Mouse (Mus musculus) kidney, embryonic 16.5 days (tissue): ENCODE measurements around the gene Ilf2. TPM values are rescaled to one million over a fixed set of nuclear protein-coding genes. Genes with fewer than 3 reads are reported as not detected.

Source experiments
- ATAC-seq: fragments of 200-750 bp; cut with Nextera tagmentation; 2 replicates; pipeline ENCODE4 v1.8.0; 2017; ENCODE audit warnings: moderate TSS enrichment; ENCODE audit not compliant: low FRiP score, low TSS enrichment
- H3K27ac ChIP-seq: fragments of 300-500 bp; sonication (generic); 2 replicates; pipeline ENCODE4 v1.5.1; 2014; ENCODE audit warnings: low read length
- H3K27me3 ChIP-seq: fragments of 300-500 bp; sonication (generic); 2 replicates; pipeline ENCODE4 v1.6.1; 2014; ENCODE audit warnings: low read length, control low read depth, mixed read lengths; ENCODE audit not compliant: insufficient read depth
- H3K36me3 ChIP-seq: fragments of 300-500 bp; sonication (generic); 2 replicates; pipeline ENCODE4 v1.6.1; 2014; ENCODE audit warnings: low read length, control low read depth, mixed read lengths; ENCODE audit not compliant: insufficient read depth
- H3K4me1 ChIP-seq: fragments of 300-500 bp; sonication (generic); 2 replicates; pipeline ENCODE4 v1.6.1; 2014; ENCODE audit warnings: low read length, control low read depth, mixed read lengths; ENCODE audit not compliant: insufficient read depth
- H3K4me2 ChIP-seq: fragments of 300-500 bp; sonication (generic); replicated peaks from 2 replicates; pipeline ENCODE4 v1.6.1; 2014; ENCODE audit warnings: low read depth, low read length
- H3K4me3 ChIP-seq: fragments of 300-500 bp; sonication (generic); 2 replicates; pipeline ENCODE4 v1.5.1; 2014; ENCODE audit warnings: mild to moderate bottlenecking, low read length
- H3K9ac ChIP-seq: fragments of 300-500 bp; sonication (generic); replicated peaks from 2 replicates; pipeline ENCODE4 v1.6.1; 2014; ENCODE audit warnings: low read length
- H3K9me3 ChIP-seq: fragments of 300-500 bp; sonication (generic); 2 replicates; pipeline ENCODE4 v1.6.1; 2016; ENCODE audit warnings: low read length, control low read depth
- WGBS: fragments of 180-500 bp; shearing (Covaris S2); extraction: QIAGEN DNeasy Blood & Tissue Kit; methylation state at CpG from one replicate; pipeline ENCODE4 v1.1.7; 2014; 5-methylcytosine and 5-hydroxymethylcytosine counted together
- polyA plus RNA-seq: library from polyadenylated mRNA; unstranded; fragments of >200 nt; fragmentation: Nextera tagmentation; extraction: Ambion mirVana; gene quantifications from 2 replicates; pipeline ENCODE4 v1.2.1, GENCODE M21; 2015

The Ilf2 gene
- polyA plus RNA-seq, 1 experiment from 2014 or later = 219 TPM

DNA sequence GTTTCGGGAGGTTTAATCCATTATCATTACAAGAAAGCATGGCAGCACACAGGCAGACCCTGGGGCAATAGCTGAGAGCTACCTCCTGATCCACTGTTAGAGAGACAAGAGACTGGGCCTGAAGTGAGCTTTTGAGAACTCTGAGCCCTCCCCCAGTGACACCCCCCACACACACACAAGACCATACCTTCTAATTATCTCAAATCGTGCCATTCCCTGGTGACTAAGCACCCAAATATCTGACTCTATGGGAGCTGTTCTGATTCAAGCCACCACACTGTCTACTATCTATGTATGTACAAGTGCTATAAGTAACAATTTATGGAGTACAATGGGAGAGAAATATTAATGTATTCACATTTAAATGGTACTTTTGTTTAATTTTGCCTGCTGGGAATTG is 35.2 kb upstream of the Ilf2 start:
- Histone ChIP-seq H3K4me3 (no peak overlapping the region), H3K4me1 (peaks cover 4% of the 10 kb centered on the region), H3K27ac (no peak overlapping the region), H3K9me3 (no peaks in the 10 kb centered on the region), H3K9ac (no peak overlapping the region), H3K27me3 (no peaks in the 10 kb centered on the region), H3K36me3 (no peaks in the 10 kb centered on the region), H3K4me2 (no peak overlapping the region)
- 83% methylated on average over 2 of the region's 2 CpGs for WGBS
- ATAC-seq = no peak

DNA sequence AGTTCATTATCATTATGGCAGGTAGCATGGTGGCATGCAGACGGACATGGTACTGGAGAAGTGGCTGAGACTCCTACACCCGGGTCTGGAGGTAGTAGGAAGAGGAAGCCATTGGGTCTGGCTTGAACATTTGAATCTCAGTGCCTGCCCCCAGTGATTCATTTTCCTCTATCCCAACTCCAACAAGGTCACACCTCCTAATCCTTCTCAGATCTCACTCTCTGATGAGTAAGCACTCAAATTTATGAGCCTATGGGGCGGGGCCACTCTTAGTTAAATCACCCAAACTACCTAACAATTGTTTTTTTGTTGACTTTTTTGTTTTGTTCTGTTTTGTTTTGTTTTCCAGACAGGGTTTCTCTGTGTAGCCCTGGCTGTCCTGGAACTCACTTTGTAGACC is 31.9 kb upstream of the Ilf2 start:
- 91% methylated on average over 3 of the region's 3 CpGs for WGBS
- no peaks in the 10 kb centered on the region for H3K36me3 ChIP-seq

DNA sequence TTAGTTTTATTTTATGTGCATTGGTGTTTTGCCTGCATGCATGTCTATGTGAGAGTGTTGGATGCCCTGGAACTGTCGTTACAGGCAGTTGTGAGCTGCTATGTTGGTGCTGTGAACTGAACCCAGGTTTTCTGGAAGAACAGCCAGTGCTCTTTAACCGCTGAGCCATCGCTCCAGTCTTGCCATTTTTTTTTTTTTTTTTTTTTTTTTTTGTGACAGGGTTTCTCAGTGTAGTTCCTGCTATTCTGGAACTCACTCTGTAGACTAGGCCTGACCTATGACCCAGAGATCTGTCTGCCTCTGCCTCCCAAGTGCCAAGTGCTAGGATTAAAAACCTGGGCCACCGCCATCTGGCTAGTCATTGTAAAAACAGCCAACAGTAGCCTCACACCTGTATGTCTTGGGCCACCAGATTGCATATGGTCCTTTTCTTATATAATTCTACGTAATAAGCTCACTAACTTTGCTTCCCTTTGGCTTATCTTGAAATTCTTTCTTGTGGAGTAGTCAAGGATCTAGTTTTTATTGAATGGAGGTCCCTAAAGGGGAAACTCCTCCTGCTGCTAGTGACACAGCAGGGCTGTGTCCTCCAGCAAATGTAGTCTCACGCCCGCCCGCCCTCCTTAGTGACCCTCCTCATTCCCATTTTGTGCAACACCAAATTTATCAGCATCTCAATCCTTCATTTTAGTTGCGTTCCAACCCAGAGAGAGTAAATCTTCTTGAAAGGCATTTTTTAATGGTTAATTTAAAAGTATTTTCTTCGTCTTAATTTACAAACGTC is 30.3 kb upstream of the Ilf2 start:
- no peaks in the 10 kb centered on the region for H3K36me3 ChIP-seq
- no peaks in the 10 kb centered on the region for H3K27me3 ChIP-seq
- H3K4me2 ChIP-seq = peak overlapping the region; percentile 49
- H3K4me3 ChIP-seq = peak overlapping the region; percentile 27; the same call in 1 of the 2 replicates
- no peak for ATAC-seq
- no peaks in the 10 kb centered on the region for H3K9me3 ChIP-seq
- H3K9ac ChIP-seq = no peak overlapping the region
- 59% methylated on average over 11 of the region's 11 CpGs for WGBS
- H3K27ac ChIP-seq = peak overlapping the region; percentile 96
- H3K4me1 ChIP-seq = peaks cover 18% of the 10 kb centered on the region

More for the DNA sequence above, 31.9 kb upstream of the Ilf2 start:
- Histone ChIP-seq H3K9ac (no peak overlapping the region), H3K4me2 (no peak overlapping the region), H3K27ac (no peak overlapping the region), H3K4me3 (no peak overlapping the region), H3K4me1 (peaks cover 18% of the 10 kb centered on the region), H3K9me3 (no peaks in the 10 kb centered on the region), H3K27me3 (no peaks in the 10 kb centered on the region)
- ATAC-seq = no peak

- peak; percentile 96 for ATAC-seq
- peak overlapping the region; percentile 49 for H3K4me2 ChIP-seq
- H3K9ac ChIP-seq = peak overlapping the region; percentile 58
- under 1% methylated on average over 17 of the region's 17 CpGs for WGBS
- H3K9me3 ChIP-seq = no peaks in the 10 kb centered on the region
- no peaks in the 10 kb centered on the region for H3K27me3 ChIP-seq
- H3K36me3 ChIP-seq = no peaks in the 10 kb centered on the region
- H3K4me1 ChIP-seq = peaks cover 20% of the 10 kb centered on the region
- H3K27ac ChIP-seq = peak overlapping the region; percentile 96
- H3K4me3 ChIP-seq = peak overlapping the region; percentile 27
Measured at GRCm38 (mm10) chr3:90446389-90447122, 29.4 kb upstream of the Ilf2 start.

DNA sequence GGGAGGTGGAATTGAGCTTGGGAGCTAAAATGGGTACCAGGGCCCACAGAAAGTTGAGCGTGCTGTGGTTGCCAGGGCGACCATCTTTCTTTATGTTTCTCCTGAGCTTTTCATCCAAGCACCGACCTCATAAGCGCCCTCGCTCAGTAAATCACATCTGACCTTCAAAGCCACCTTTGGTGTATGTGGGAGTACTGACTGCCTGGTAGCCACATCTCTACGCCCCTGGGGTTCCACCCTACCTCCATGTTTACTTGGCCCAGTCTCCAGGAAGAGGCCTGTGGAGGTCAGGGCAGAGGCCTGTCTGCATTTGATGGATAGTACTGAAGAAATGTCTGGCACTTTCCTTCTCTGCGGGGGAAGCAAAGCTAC is 28.8 kb upstream of the Ilf2 start:
- ATAC-seq = peak; percentile 52
- Histone ChIP-seq H3K27ac (peak overlapping the region; percentile 96), H3K4me3 (peak overlapping the region; percentile 27), H3K4me2 (peak overlapping the region; percentile 49), H3K4me1 (peaks cover 20% of the 10 kb centered on the region), H3K36me3 (no peaks in the 10 kb centered on the region), H3K9me3 (no peaks in the 10 kb centered on the region), H3K9ac (peak overlapping the region; percentile 58), H3K27me3 (no peaks in the 10 kb centered on the region)
- WGBS = 16% methylated on average over 7 of the region's 7 CpGs

DNA sequence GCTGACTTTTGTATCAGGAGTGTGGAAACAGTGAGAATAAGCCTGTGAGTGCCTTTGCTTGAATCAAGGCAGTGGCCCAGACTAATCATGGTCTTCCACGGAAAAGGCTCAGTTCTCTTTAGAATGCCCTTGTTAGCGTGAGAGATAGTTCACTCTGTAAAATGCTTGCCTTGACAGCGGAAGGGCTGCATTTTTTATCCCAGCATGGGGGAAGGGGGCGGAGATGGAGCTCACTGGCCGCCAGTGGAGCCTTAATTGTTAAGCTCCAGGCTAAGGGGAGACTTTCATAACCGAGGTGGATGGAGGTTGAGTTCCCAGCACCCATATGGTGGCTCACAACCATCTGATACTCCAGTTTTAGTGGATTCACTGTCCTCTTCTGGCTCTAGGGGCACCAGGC is 27.3 kb upstream of the Ilf2 start:
- H3K4me3 ChIP-seq = no peak overlapping the region
- H3K9ac ChIP-seq = no peak overlapping the region
- H3K4me1 ChIP-seq = peaks cover 20% of the 10 kb centered on the region
- no peak overlapping the region for H3K4me2 ChIP-seq
- 55% methylated on average over 6 of the region's 6 CpGs for WGBS
- no peaks in the 10 kb centered on the region for H3K9me3 ChIP-seq
- no peaks in the 10 kb centered on the region for H3K27me3 ChIP-seq
- ATAC-seq = no peak
- peak overlapping the region; percentile 54 for H3K27ac ChIP-seq
- no peaks in the 10 kb centered on the region for H3K36me3 ChIP-seq

GRCm38 (mm10) chr3:90450874-90451273 is 25.1 kb upstream of the Ilf2 start:
- WGBS = 31% methylated on average over 12 of the region's 12 CpGs
- Histone ChIP-seq H3K27ac (no peak overlapping the region; the same call in 1 of the 2 replicates), H3K4me3 (no peak overlapping the region)

GRCm38 (mm10) chr3:90451396-90452095 is 24.4 kb upstream of the Ilf2 start:
- peaks cover 14% of the 10 kb centered on the region; the same call in 1 of the 2 replicates for H3K4me1 ChIP-seq
- ATAC-seq = no peak
- 67% methylated on average over 10 of the region's 10 CpGs for WGBS
- no peak overlapping the region for H3K9ac ChIP-seq
- H3K27ac ChIP-seq = peak overlapping the region; percentile 61; the same call in 1 of the 2 replicates
- H3K4me3 ChIP-seq = no peak overlapping the region
- H3K4me2 ChIP-seq = peak overlapping the region; percentile 4; the same call in 1 of the 2 replicates
- no peaks in the 10 kb centered on the region for H3K36me3 ChIP-seq
- no peaks in the 10 kb centered on the region for H3K9me3 ChIP-seq
- H3K27me3 ChIP-seq = no peaks in the 10 kb centered on the region

More at GRCm38 (mm10) chr3:90450874-90451273, 25.1 kb upstream of the Ilf2 start:
- H3K36me3 ChIP-seq = no peaks in the 10 kb centered on the region
- H3K27me3 ChIP-seq = no peaks in the 10 kb centered on the region
- ATAC-seq = no peak
- H3K9ac ChIP-seq = no peak overlapping the region
- peaks cover 15% of the 10 kb centered on the region for H3K4me1 ChIP-seq
- peak overlapping the region; percentile 4 for H3K4me2 ChIP-seq
- H3K9me3 ChIP-seq = no peaks in the 10 kb centered on the region

DNA sequence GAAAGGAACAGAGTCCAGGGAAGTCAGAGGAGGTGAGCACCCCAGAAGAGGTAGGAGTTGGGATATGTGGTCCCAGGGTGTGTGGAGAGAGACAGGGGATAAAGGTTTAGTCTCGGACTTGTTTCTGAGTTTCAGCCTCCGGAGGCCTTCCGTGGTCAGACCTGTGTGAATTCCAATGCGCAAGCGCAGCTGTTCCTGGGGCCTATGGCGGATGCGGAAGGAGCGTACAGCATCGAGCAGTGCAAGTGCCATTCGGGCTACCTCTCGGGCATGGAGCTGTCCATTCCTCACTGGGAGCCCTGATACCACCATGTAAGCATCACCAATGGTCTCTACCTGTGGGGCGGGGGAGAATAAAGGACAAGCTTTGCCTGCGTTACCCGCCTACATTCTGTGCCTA is 21.0 kb upstream of the Ilf2 start:
- no peak for ATAC-seq
- no peaks in the 10 kb centered on the region for H3K9me3 ChIP-seq
- H3K36me3 ChIP-seq = 0 out of 2 replicates have a peak, but pooled peaks cover 2% of the 10 kb centered on the region
- WGBS = 91% methylated on average over 14 of the region's 14 CpGs
- no peak overlapping the region for H3K27ac ChIP-seq
- no peak overlapping the region for H3K4me2 ChIP-seq
- H3K4me3 ChIP-seq = no peak overlapping the region
- H3K9ac ChIP-seq = no peak overlapping the region
- H3K27me3 ChIP-seq = no peaks in the 10 kb centered on the region
- H3K4me1 ChIP-seq = 0 out of 2 replicates have a peak, but pooled peaks cover 2% of the 10 kb centered on the region
